Mouse (Mus musculus) ES-Bruce4 (cell line): ENCODE measurements around the gene Slc15a4. TPM values are rescaled to one million over a fixed set of nuclear protein-coding genes. Genes with fewer than 3 reads are reported as not detected.

Experiments used
- H3K27ac ChIP-seq: 2 replicates; pipeline ENCODE4 v1.5.1; 2012; ENCODE audit warnings: low read length, inconsistent platforms; ENCODE audit not compliant: insufficient read depth
- H3K27me3 ChIP-seq: 2 replicates; pipeline ENCODE4 v1.6.1; 2012; ENCODE audit warnings: mild to moderate bottlenecking, low read length, inconsistent platforms; ENCODE audit not compliant: control insufficient read depth, poor library complexity, insufficient read depth, severe bottlenecking
- H3K36me3 ChIP-seq: 2 replicates; pipeline ENCODE4 v1.6.1; 2012; ENCODE audit warnings: inconsistent platforms, mild to moderate bottlenecking, low read length, moderate library complexity; ENCODE audit not compliant: control insufficient read depth, poor library complexity, insufficient read depth, severe bottlenecking
- H3K4me1 ChIP-seq: one replicate; pipeline ENCODE4 v1.8.1; 2011; ENCODE audit warnings: low read length; ENCODE audit not compliant: control insufficient read depth, insufficient read depth
- H3K4me3 ChIP-seq: 2 replicates; pipeline ENCODE4 v1.5.1; 2011; ENCODE audit warnings: low read depth, mild to moderate bottlenecking, low read length
- H3K9ac ChIP-seq: 2 replicates; pipeline ENCODE4 v1.6.1; 2012; ENCODE audit warnings: low read depth, mild to moderate bottlenecking, inconsistent platforms; ENCODE audit not compliant: poor library complexity, severe bottlenecking
- H3K9me3 ChIP-seq: replicated peaks from 2 replicates; pipeline ENCODE4 v1.6.1; 2012; ENCODE audit warnings: mild to moderate bottlenecking, low read length, inconsistent platforms; ENCODE audit not compliant: control insufficient read depth, poor library complexity, insufficient read depth, severe bottlenecking
- CTCF ChIP-seq: IDR thresholded peaks from one replicate; pipeline ENCODE4 v1.8.1; 2011; ENCODE audit warnings: low read depth, low read length
- EP300 ChIP-seq: IDR thresholded peaks from 2 replicates; pipeline ENCODE4 v1.6.1; 2011; ENCODE audit warnings: low read depth, low read length; ENCODE audit not compliant: insufficient read depth
- POLR2A ChIP-seq: IDR thresholded peaks from one replicate; pipeline ENCODE4 v1.8.1; 2011; ENCODE audit warnings: low read length; ENCODE audit not compliant: insufficient read depth
- polyA plus RNA-seq: library from polyadenylated mRNA; stranded (reverse); fragments of >200 nt; gene quantifications from 2 replicates; pipeline ENCODE4 v1.2.4, GENCODE M21; 2011; ENCODE audit warnings: low read depth; ENCODE audit not compliant: missing spikeins, insufficient read depth, insufficient read length

The Slc15a4 gene
- polyA plus RNA-seq, 1 experiment = 19.5 TPM

- Histone ChIP-seq H3K27ac (no peak overlapping the region), H3K4me1 (peaks cover 2% of the 10 kb centered on the region), H3K4me3 (no peak overlapping the region), H3K27me3 (no peaks in the 10 kb centered on the region), H3K9me3 (no peaks in the 10 kb centered on the region), H3K36me3 (peaks cover 23% of the 10 kb centered on the region), H3K9ac (no peak overlapping the region)
- TF ChIP-seq EP300 = no peak
Measured at GRCm38 (mm10) chr5:127609191-127609714, 23.4 kb downstream of the Slc15a4 start.

GRCm38 (mm10) chr5:127607507-127607906, 25.2 kb downstream of the Slc15a4 start:
- no peaks in the 10 kb centered on the region for H3K27me3 ChIP-seq
- H3K36me3 ChIP-seq = peaks cover 30% of the 10 kb centered on the region
- TF ChIP-seq EP300 = no peak
- no peak for TF ChIP-seq CTCF
- TF ChIP-seq POLR2A = no peak
- H3K4me3 ChIP-seq = no peak overlapping the region
- peaks cover 2% of the 10 kb centered on the region for H3K4me1 ChIP-seq
- H3K9ac ChIP-seq = no peak overlapping the region
- H3K9me3 ChIP-seq = no peaks in the 10 kb centered on the region
- H3K27ac ChIP-seq = no peak overlapping the region

GRCm38 (mm10) chr5:127602996-127603395, 29.7 kb downstream of the Slc15a4 start:
- no peaks in the 10 kb centered on the region for H3K4me1 ChIP-seq
- H3K27me3 ChIP-seq = no peaks in the 10 kb centered on the region
- no peaks in the 10 kb centered on the region for H3K9me3 ChIP-seq
- no peak overlapping the region for H3K27ac ChIP-seq
- no peak overlapping the region for H3K9ac ChIP-seq
- TF ChIP-seq EP300 (no peak), POLR2A (no peak), CTCF (no peak)
- peaks cover 59% of the 10 kb centered on the region for H3K36me3 ChIP-seq
- H3K4me3 ChIP-seq = no peak overlapping the region

- no peak overlapping the region for H3K4me3 ChIP-seq
- H3K9ac ChIP-seq = no peak overlapping the region
- no peaks in the 10 kb centered on the region for H3K27me3 ChIP-seq
- H3K4me1 ChIP-seq = no peaks in the 10 kb centered on the region
- no peak overlapping the region for H3K27ac ChIP-seq
- peaks cover 40% of the 10 kb centered on the region for H3K36me3 ChIP-seq
- H3K9me3 ChIP-seq = no peaks in the 10 kb centered on the region
- TF ChIP-seq POLR2A = no peak
- TF ChIP-seq CTCF = no peak
- TF ChIP-seq EP300 = no peak
Measured at GRCm38 (mm10) chr5:127596862-127597261, 35.8 kb downstream of the Slc15a4 start.

- Histone ChIP-seq H3K9ac (no peak overlapping the region), H3K9me3 (no peaks in the 10 kb centered on the region), H3K27ac (no peak overlapping the region), H3K36me3 (peaks cover 34% of the 10 kb centered on the region), H3K27me3 (no peaks in the 10 kb centered on the region), H3K4me3 (no peak overlapping the region), H3K4me1 (no peaks in the 10 kb centered on the region)
- TF ChIP-seq CTCF (no peak), POLR2A (no peak)
Measured at GRCm38 (mm10) chr5:127595676-127596075, 37.0 kb downstream of the Slc15a4 start.

- Histone ChIP-seq H3K9me3 (no peaks in the 10 kb centered on the region), H3K4me1 (no peaks in the 10 kb centered on the region), H3K27me3 (no peaks in the 10 kb centered on the region), H3K4me3 (no peak overlapping the region), H3K27ac (no peak overlapping the region), H3K36me3 (peaks cover 13% of the 10 kb centered on the region), H3K9ac (no peak overlapping the region)
- TF ChIP-seq EP300 (no peak), CTCF (peak; percentile 26)
Measured at GRCm38 (mm10) chr5:127592854-127593253, 39.8 kb downstream of the Slc15a4 start.
